Mouse (Mus musculus): ENCODE results near the gene Ppp1r1c. TPM values are rescaled to one million over a fixed set of nuclear protein-coding genes. Genes with fewer than 3 reads are reported as not detected.
A peak's percentile ranks its signal among the peaks of the same experiment; 100 is the strongest.
"Not testable (repeated sequence)": the region's sequence is repeated elsewhere in the genome, so short reads cannot be mapped to it uniquely, and the experiment has no call there.

Ppp1r1c gene
- polyA plus RNA-seq, 1 experiment: not detected

DNA sequence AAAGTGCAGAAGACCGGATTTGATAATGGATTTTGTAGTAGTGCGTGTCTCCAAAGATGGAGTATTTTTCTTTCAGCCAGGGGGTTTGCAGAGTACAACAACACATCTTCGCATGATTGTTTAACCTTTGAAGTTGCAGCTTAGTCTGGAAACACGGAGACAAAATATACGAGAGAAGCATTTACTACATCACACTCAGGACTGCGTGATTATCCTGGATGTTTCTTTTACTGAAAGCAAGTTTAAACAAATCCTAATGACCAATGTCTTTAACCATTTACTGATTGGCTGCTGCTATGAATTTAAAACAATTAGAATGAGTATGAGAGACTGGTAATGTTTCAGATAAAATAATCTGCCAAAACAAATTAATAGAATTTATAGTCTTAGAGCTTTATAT, 131.5 kb downstream of the Ppp1r1c start:
- no peak for DNase-seq (ENCODE audit: low read depth, low spot score)
- WGBS: 56% methylated on average over 6 of the region's 6 CpGs

DNA sequence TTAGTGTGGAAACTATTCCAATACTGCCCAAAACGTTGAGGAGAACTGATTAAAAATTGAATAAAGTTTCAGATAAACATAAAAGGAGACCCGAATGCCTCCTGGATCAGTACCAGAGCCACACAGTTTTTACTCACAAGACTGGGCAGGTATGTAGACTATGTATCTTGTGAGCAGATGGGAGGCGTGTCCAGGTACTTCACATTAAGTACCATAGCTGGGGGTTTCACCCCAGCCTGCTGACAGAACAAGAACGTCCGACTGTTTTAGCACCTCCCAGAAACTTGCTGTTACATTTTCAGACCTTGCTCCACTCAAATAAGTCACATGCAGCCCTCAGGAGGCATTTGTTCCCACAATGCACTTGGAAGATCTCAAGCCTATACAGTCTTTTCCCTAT, 131.9 kb downstream of the Ppp1r1c start:
- WGBS: 50% methylated on average over 5 of the region's 5 CpGs

DNA sequence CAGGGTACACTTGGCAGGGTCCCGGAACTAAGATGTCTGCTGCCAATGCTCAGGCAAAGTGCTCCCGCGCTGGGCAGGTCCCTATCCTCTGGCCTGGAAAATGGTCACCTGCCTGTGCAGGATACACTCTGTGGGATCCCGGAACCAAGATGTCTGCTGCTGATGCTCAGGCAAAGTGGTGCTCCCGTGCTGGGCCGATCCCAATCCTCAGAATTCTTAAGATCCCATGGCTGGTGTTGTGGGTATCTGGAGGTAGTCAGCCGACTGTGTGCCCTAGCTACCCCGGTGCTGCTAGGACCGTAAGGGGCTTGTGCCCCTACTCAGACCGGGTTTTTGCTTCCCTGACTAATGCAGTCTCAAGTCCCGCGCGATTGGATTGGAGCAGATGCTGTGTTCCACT, 139.8 kb downstream of the Ppp1r1c start:
- not testable (repeated sequence) for DNase-seq (ENCODE audit: low read depth, low spot score)
- 89% methylated on average over 13 of the region's 13 CpGs for WGBS

More for the DNA sequence above, 131.9 kb downstream of the Ppp1r1c start:
- no peak for DNase-seq (ENCODE audit: low read depth, low spot score)

DNA sequence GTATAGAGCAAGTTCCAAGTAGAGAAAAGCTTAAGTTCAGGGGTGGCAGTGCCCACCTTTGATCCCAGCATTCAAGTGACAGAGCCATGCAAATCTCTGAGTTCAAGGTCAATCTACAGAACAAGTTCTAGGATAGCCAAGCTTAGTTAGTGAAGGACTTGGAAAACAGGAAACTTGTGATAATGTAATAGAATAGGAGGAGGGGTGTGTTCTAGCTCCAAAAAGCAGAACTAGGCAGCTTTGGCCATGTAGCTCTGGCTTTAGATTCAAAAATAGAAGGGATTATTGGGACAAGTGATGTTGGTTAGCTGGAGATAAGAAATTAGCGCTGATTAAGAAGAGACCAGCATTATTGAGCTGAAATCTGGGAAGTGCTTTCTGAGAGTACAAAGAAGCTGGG, 149.3 kb downstream of the Ppp1r1c start:
- no peak for DNase-seq (ENCODE audit: low read depth, low spot score)
- WGBS: 94% methylated on average over 1 of the region's 1 CpGs

DNA sequence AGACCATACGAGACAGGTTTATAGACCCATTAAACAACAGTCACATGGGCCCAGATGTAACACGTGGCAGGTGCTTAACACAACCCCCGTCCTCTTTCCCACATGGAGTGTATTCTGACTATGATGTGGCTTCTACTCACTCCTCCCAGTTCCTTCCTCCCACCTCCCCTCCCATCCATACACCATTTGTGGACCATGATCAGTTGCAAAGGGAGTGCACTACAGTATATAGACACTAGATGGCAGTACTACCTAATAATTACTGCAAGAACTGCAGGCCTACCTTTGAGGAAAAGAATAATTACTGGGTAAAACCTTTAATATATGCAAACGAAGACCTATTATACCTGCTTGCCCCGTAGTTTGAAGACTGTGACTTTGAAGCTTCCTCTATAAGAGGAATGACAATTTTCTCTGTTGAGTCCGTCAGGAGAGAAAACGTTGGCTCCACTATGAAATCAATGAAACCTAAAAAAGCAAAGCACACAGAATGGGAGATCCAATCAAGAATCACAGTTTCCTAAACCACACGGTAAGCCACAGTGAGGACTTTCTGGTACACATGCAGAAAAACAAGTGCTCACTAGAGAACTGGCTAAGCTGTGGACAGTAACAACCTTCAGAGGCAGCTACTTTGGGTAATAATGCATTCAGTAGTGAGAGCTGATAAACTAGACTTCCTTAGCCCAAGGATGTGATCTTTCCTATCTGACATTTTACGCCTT, 157.9 kb downstream of the Ppp1r1c start:
- 37% methylated on average over 9 of the region's 9 CpGs for WGBS
- DNase-seq (ENCODE audit: low read depth, low spot score): peak; percentile 16

Other genes with a start within 250 kb of the Ppp1r1c start
- gene Itprid2, start 72.4 kb upstream of the Ppp1r1c start, polyA plus RNA-seq (2012; rRNA removed): 23.1 and 24.8 TPM in 2 replicates

Measured in large intestine, adult 2 months (tissue).